Mouse (Mus musculus) heart, adult 11 months (tissue): ENCODE data around the gene Gpx7.
"Not testable (repeated sequence)": the region's sequence is repeated elsewhere in the genome, so short reads cannot be mapped to it uniquely, and the experiment has no call there.

Experiments used
- DNase-seq: peaks from one replicate; pipeline ENCODE4 v3.0.0; 2022

Gpx7 gene

GRCm38 (mm10) chr4:108388741-108389140 lies 18.0 kb downstream of the Gpx7 start:
- DNase-seq, result no peak

GRCm38 (mm10) chr4:108387681-108388253 lies 19.0 kb downstream of the Gpx7 start:
- DNase-seq, result peak; percentile 99

- DNase-seq, result peak; percentile 88
Measured at GRCm38 (mm10) chr4:108387106-108387505, 19.7 kb downstream of the Gpx7 start.

- DNase-seq, result peak; percentile 91
Measured at GRCm38 (mm10) chr4:108386087-108386486, 20.7 kb downstream of the Gpx7 start.

- DNase-seq, result no peak
Measured at GRCm38 (mm10) chr4:108383183-108383714, 23.5 kb downstream of the Gpx7 start, which contains the start of gene Shisal2a. TSS of gene Shisal2a (minus strand) at chr4:108383349.

- DNase-seq, result no peak
Measured at GRCm38 (mm10) chr4:108380146-108380545, 26.6 kb downstream of the Gpx7 start.

- DNase-seq, result no peak
Measured at GRCm38 (mm10) chr4:108379476-108379875, 27.3 kb downstream of the Gpx7 start.

- no peak for DNase-seq
Measured at GRCm38 (mm10) chr4:108372166-108372565, 34.6 kb downstream of the Gpx7 start.

GRCm38 (mm10) chr4:108371421-108371820 lies 35.3 kb downstream of the Gpx7 start:
- no peak for DNase-seq

GRCm38 (mm10) chr4:108370409-108370808 lies 36.4 kb downstream of the Gpx7 start:
- DNase-seq, result no peak

- DNase-seq, result peak; percentile 92
Measured at GRCm38 (mm10) chr4:108369254-108369653, 37.5 kb downstream of the Gpx7 start.

- DNase-seq, result peak; percentile 96
Measured at GRCm38 (mm10) chr4:108364111-108364476, 42.7 kb downstream of the Gpx7 start.

- DNase-seq, result no peak
Measured at GRCm38 (mm10) chr4:108363355-108364110, 43.2 kb downstream of the Gpx7 start.

GRCm38 (mm10) chr4:108362321-108363261 lies 44.2 kb downstream of the Gpx7 start:
- DNase-seq, result no peak

GRCm38 (mm10) chr4:108360136-108361055 lies 46.4 kb downstream of the Gpx7 start:
- DNase-seq, result peak; percentile 93

- DNase-seq, result no peak
Measured at GRCm38 (mm10) chr4:108358498-108358897, 48.3 kb downstream of the Gpx7 start.

GRCm38 (mm10) chr4:108357458-108357857 lies 49.3 kb downstream of the Gpx7 start:
- no peak for DNase-seq

GRCm38 (mm10) chr4:108353591-108353990 lies 53.2 kb downstream of the Gpx7 start:
- DNase-seq, result not testable (repeated sequence)

- peak; percentile 95 for DNase-seq
Measured at GRCm38 (mm10) chr4:108350819-108351218, 55.9 kb downstream of the Gpx7 start.
